Mouse (Mus musculus) myocyte (in vitro differentiated cells): ENCODE measurements at regions not wholly inside any gene's neighbourhood (a gene's known extent, or its start where the extent isn't known, plus 50 kb on each side); places are given as distances from the start of the nearest gene placed in this dataset.

Experiments used
- CEBPB ChIP-seq: IDR thresholded peaks from 2 replicates; pipeline ENCODE4 v1.6.1; 2011; ENCODE audit warnings: mild to moderate bottlenecking, moderate library complexity; ENCODE audit not compliant: poor library complexity, insufficient read depth, severe bottlenecking
- MAX ChIP-seq: IDR thresholded peaks from one replicate; pipeline ENCODE4 v1.6.1; 2011; ENCODE audit warnings: low read depth, mild to moderate bottlenecking, control low read depth
- MYOD1 ChIP-seq, 3 experiments: IDR thresholded peaks; one replicate each; pipeline ENCODE4 v1.6.1; 2011; ENCODE audit warnings: control low read depth in 2 of 3, low read depth in 2 of 3, mild to moderate bottlenecking in 2 of 3, moderate library complexity in 1 of 3; ENCODE audit not compliant: insufficient read length in 2 of 3, control insufficient read depth in 1 of 3
- MYOG ChIP-seq, 3 experiments: IDR thresholded peaks; one replicate each; pipeline ENCODE4 v1.6.1; 2011; ENCODE audit warnings: control low read depth in 2 of 3, low read depth in 2 of 3, mild to moderate bottlenecking in 2 of 3; ENCODE audit not compliant: insufficient read length in 2 of 3, control insufficient read depth in 1 of 3, insufficient read depth in 1 of 3
- POLR2A ChIP-seq: IDR thresholded peaks from one replicate; pipeline ENCODE4 v1.6.1; 2011; ENCODE audit warnings: low read depth, mild to moderate bottlenecking, control low read depth, moderate library complexity; ENCODE audit not compliant: insufficient read length
- POLR2AphosphoS2 ChIP-seq: IDR thresholded peaks from one replicate; pipeline ENCODE4 v1.6.1; 2011; ENCODE audit warnings: low read depth, control low read depth; ENCODE audit not compliant: insufficient read length
- USF1 ChIP-seq: IDR thresholded peaks from one replicate; pipeline ENCODE4 v1.6.1; 2011; ENCODE audit warnings: low read depth, mild to moderate bottlenecking, control low read depth, moderate library complexity

- TF ChIP-seq POLR2A (no peak), MAX (no peak), POLR2AphosphoS2 (no peak), MYOG (IDR thresholded peaks at IDR 0.05; ENCODE audit: control insufficient read depth in 1 of 3, insufficient read depth in 1 of 3, insufficient read length in 2 of 3, low read depth in 2 of 3) (no peak), USF1 (no peak), MYOD1 (IDR thresholded peaks at IDR 0.05; ENCODE audit: control insufficient read depth in 1 of 3, insufficient read length in 2 of 3, low read depth in 2 of 3) (no peak), CEBPB (no peak)
These were observed 68.3 kb downstream of the Adm start for GRCm38 (mm10) chr7:110695729-110696128.
